Mouse (Mus musculus): Measurements from ENCODE around the gene Sephs2. TPM values are rescaled to one million over a fixed set of nuclear protein-coding genes. Genes with fewer than 3 reads are reported as not detected.
A peak's percentile ranks its signal among the peaks of the same experiment; 100 is the strongest.

The Sephs2 gene
- polyA plus RNA-seq, 1 experiment from 2014 or later = 59.4 TPM

DNA sequence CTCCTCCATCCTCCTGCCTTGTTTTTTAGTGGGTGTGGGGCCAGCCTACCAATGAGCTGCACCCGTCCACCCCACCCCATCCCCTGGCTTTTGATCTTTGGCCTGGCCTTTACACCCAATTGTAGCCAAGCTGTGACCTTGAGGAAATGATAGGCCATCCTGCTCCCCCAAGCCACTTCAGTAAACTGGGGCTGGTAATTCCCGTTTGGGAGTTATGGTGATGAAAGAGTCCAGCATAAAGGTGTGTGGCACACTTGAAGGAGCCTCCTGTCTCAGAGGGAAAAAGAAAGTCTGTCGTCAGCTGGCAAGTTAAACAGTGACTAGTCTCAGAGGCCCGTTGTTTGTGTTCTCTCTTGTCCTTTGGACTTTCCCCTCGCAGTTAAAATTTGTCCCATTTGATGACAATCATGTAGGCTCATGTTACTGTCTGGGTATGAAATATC lies 2.7 kb upstream of the Sephs2 start:
- Histone ChIP-seq H3K9me3 (replicated peaks; ENCODE audit: control insufficient read depth, low read length, poor library complexity, severe bottlenecking) (no peaks in the 10 kb centered on the region), H3K27ac (ENCODE audit: low read length) (no peak overlapping the region), H3K27me3 (ENCODE audit: control insufficient read depth, insufficient read depth, low read depth, low read length) (no peaks in the 10 kb centered on the region), H3K4me3 (ENCODE audit: low read depth, low read length) (no peak overlapping the region), H3K9ac (ENCODE audit: low read depth, low read length) (no peak overlapping the region), H3K4me1 (ENCODE audit: control insufficient read depth, insufficient read depth, low read length) (peaks cover 16% of the 10 kb centered on the region), H3K36me3 (ENCODE audit: control insufficient read depth, insufficient read depth, low read length) (no peaks in the 10 kb centered on the region), H3K4me2 (ENCODE audit: low read length) (no peak overlapping the region)
- 80% methylated on average over 5 of the region's 5 CpGs for WGBS
- no peak for ATAC-seq

DNA sequence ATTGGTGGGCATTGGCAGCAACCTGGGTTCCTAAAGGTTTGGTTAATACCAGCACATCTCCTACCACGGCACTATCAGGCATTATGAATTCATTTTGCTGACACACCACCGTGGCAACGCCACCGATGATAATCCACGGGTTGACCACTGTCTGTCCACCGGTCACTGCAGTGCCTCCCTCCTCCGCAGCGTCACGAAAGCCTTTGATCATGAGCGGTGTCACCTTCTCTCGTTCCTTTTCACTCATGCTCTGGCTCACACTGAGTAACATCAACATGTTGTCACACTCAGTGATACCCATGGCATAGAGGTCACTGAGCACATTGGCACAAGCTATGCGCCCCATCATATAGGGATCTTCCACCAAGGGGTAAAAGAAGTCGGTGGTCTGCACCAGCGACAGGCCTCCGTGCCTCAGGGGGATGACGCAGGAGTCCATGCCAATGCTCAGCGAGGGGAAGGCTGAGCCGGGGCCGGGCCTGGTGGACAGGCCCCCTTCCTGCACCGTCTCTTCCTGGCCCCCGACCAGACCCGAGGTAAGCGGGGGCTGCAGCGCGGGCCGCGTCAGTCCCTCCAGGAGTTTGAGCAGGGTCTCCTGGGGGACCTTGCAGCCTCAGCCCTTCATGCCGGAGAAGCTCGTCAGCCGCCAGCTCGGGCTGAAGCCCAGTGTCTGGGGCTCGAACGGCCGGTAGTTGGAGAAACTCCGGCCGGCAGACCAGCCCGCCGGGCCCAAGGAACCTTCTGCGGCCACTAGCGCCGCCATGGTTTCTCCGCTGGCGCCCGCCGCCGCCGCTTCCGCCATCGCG lies 534 bp downstream of the Sephs2 start:
- H3K4me1 ChIP-seq (ENCODE audit: control insufficient read depth, insufficient read depth, low read length) = peaks cover 18% of the 10 kb centered on the region
- peak overlapping the region; percentile 95 for H3K4me2 ChIP-seq (ENCODE audit: low read length)
- H3K27ac ChIP-seq (ENCODE audit: low read length) = peak overlapping the region; percentile 89
- 13% methylated on average over 50 of the region's 50 CpGs for WGBS
- peaks cover 7% of the 10 kb centered on the region for H3K36me3 ChIP-seq (ENCODE audit: control insufficient read depth, insufficient read depth, low read length)
- H3K9me3 ChIP-seq (replicated peaks; ENCODE audit: control insufficient read depth, low read length, poor library complexity, severe bottlenecking) = peaks cover 2% of the 10 kb centered on the region; the same call in 1 of the 2 replicates
- no peaks in the 10 kb centered on the region for H3K27me3 ChIP-seq (ENCODE audit: control insufficient read depth, insufficient read depth, low read depth, low read length)
- H3K9ac ChIP-seq (ENCODE audit: low read depth, low read length) = peak overlapping the region; percentile 86
- peak overlapping the region; percentile 73 for H3K4me3 ChIP-seq (ENCODE audit: low read depth, low read length)
- peak; percentile 73 for ATAC-seq

DNA sequence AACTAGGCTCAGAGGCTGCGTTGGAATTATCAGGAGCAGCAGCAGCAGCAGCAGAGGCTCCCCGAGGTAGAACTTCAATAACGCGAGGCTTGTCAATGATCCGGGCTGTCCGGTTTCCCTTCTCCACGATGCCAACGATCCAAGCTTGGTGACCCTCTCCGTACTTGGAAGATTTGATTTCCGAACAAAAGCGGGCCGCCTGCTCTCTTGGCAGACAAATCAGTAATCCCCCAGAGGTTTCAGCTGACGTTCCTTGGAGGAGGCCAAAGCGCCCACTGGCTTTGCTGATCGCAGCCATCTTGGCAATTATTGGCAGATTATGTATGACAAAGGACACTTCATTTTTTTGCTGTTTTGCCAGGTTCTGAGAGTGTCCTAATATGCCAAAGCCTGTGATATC lies 1.3 kb downstream of the Sephs2 start:
- Histone ChIP-seq H3K27ac (ENCODE audit: low read length) (no peak overlapping the region), H3K4me2 (ENCODE audit: low read length) (peak overlapping the region; percentile 95), H3K4me3 (ENCODE audit: low read depth, low read length) (no peak overlapping the region; the same call in 1 of the 2 replicates), H3K27me3 (ENCODE audit: control insufficient read depth, insufficient read depth, low read depth, low read length) (no peaks in the 10 kb centered on the region), H3K4me1 (ENCODE audit: control insufficient read depth, insufficient read depth, low read length) (peaks cover 18% of the 10 kb centered on the region), H3K9me3 (replicated peaks; ENCODE audit: control insufficient read depth, low read length, poor library complexity, severe bottlenecking) (peaks cover 5% of the 10 kb centered on the region; the same call in 1 of the 2 replicates), H3K9ac (ENCODE audit: low read depth, low read length) (no peak overlapping the region), H3K36me3 (ENCODE audit: control insufficient read depth, insufficient read depth, low read length) (peaks cover 10% of the 10 kb centered on the region)
- WGBS = 90% methylated on average over 15 of the region's 15 CpGs
- ATAC-seq = no peak

DNA sequence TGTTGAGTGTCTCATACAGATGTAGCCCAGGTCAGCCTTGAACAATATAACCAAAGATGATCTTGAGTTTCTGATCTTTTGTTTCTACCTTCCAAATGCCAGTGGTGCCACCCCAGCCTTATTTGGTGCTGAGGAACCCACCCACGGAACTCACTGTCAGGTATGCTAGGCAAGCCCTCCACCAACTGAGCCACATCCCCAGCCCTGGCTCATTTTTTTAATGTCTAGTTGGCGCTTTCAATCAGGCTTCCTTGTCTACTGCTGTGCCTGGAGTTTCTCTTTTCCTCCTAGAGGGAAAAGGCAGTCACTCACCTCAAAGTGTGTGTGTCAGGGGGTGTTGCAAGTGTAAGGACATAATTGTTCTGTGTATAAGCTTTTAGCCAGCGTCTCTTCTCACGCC lies 2.8 kb downstream of the Sephs2 start:
- Histone ChIP-seq H3K4me2 (ENCODE audit: low read length) (no peak overlapping the region), H3K4me1 (ENCODE audit: control insufficient read depth, insufficient read depth, low read length) (peaks cover 18% of the 10 kb centered on the region), H3K9me3 (replicated peaks; ENCODE audit: control insufficient read depth, low read length, poor library complexity, severe bottlenecking) (peaks cover 5% of the 10 kb centered on the region; the same call in 1 of the 2 replicates), H3K27ac (ENCODE audit: low read length) (no peak overlapping the region), H3K9ac (ENCODE audit: low read depth, low read length) (no peak overlapping the region), H3K27me3 (ENCODE audit: control insufficient read depth, insufficient read depth, low read depth, low read length) (no peaks in the 10 kb centered on the region), H3K4me3 (ENCODE audit: low read depth, low read length) (no peak overlapping the region), H3K36me3 (ENCODE audit: control insufficient read depth, insufficient read depth, low read length) (peaks cover 10% of the 10 kb centered on the region)
- ATAC-seq = no peak
- WGBS = 96% methylated on average over 4 of the region's 4 CpGs

DNA sequence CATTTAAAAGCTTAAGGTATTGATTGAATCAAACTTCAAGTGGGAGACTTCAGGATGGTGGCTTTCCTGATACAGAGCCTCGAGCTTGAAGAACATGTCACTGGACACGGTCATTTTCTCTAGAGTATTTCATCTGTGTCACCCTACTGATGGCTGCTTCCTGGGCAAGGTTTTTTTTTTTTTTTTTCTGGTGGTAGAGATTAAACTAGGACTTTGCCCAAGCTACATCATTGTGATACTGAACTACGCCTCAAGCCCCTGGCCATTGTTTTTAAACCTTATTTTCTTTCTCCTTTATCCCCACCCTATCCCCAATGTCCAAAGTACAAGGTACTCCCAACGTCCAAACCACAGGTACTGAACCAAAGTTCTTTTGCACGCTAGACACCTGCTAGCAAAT lies 3.2 kb downstream of the Sephs2 start:
- peaks cover 18% of the 10 kb centered on the region for H3K4me1 ChIP-seq (ENCODE audit: control insufficient read depth, insufficient read depth, low read length)
- peaks cover 5% of the 10 kb centered on the region; the same call in 1 of the 2 replicates for H3K9me3 ChIP-seq (replicated peaks; ENCODE audit: control insufficient read depth, low read length, poor library complexity, severe bottlenecking)
- H3K4me3 ChIP-seq (ENCODE audit: low read depth, low read length) = no peak overlapping the region
- H3K9ac ChIP-seq (ENCODE audit: low read depth, low read length) = no peak overlapping the region
- peaks cover 10% of the 10 kb centered on the region for H3K36me3 ChIP-seq (ENCODE audit: control insufficient read depth, insufficient read depth, low read length)
- no peaks in the 10 kb centered on the region for H3K27me3 ChIP-seq (ENCODE audit: control insufficient read depth, insufficient read depth, low read depth, low read length)
- H3K27ac ChIP-seq (ENCODE audit: low read length) = no peak overlapping the region
- no peak for ATAC-seq
- WGBS = 95% methylated on average over 5 of the region's 5 CpGs
- no peak overlapping the region for H3K4me2 ChIP-seq (ENCODE audit: low read length)

DNA sequence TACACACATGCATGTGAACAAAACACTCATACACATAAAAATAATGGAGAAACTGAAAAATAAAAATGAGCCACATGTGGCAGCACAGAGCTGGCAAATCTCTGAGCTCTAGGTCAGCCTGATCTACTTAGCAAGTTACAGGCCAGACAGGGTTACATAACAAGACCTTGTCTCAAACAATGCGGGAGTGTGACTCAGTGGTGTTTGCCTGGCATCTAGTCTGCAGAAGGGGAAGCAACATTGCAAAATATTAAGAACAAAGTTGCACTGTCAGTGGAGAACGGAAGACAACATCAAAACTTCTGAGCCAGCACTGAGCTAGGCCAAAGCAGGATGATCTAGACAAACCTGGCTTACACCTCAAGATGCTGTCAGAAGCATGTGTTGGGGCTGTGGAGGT lies 3.6 kb downstream of the Sephs2 start:
- ATAC-seq = no peak
- no peak overlapping the region for H3K27ac ChIP-seq (ENCODE audit: low read length)
- H3K9ac ChIP-seq (ENCODE audit: low read depth, low read length) = no peak overlapping the region
- peaks cover 18% of the 10 kb centered on the region for H3K4me1 ChIP-seq (ENCODE audit: control insufficient read depth, insufficient read depth, low read length)
- peaks cover 5% of the 10 kb centered on the region; the same call in 1 of the 2 replicates for H3K9me3 ChIP-seq (replicated peaks; ENCODE audit: control insufficient read depth, low read length, poor library complexity, severe bottlenecking)
- peaks cover 10% of the 10 kb centered on the region for H3K36me3 ChIP-seq (ENCODE audit: control insufficient read depth, insufficient read depth, low read length)
- WGBS = 86% methylated on average over 2 of the region's 2 CpGs
- H3K4me2 ChIP-seq (ENCODE audit: low read length) = no peak overlapping the region
- H3K4me3 ChIP-seq (ENCODE audit: low read depth, low read length) = no peak overlapping the region
- H3K27me3 ChIP-seq (ENCODE audit: control insufficient read depth, insufficient read depth, low read depth, low read length) = no peaks in the 10 kb centered on the region

DNA sequence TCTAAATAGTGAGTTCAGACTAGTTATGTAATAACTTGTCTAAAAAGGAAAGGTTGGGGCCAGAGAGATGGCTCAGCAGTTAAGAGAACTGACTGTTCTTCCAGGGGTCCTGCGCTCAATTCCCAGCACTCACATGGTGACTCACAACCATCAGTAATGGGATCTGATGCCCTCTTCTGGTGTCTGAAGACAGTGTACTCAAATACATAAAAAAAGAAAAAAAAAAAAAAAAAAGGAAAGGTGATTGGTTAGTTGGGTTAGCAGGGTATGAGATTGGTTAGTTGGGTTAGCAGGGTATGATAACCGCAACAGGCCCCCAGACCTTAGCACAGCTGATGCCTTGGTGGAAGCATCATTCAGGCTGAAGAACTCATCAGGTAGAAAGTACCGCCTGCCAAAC lies 10.3 kb downstream of the Sephs2 start:
- H3K9me3 ChIP-seq (replicated peaks; ENCODE audit: control insufficient read depth, low read length, poor library complexity, severe bottlenecking) = peaks cover 4% of the 10 kb centered on the region; the same call in 1 of the 2 replicates
- no peak overlapping the region for H3K9ac ChIP-seq (ENCODE audit: low read depth, low read length)
- H3K27me3 ChIP-seq (ENCODE audit: control insufficient read depth, insufficient read depth, low read depth, low read length) = no peaks in the 10 kb centered on the region
- H3K27ac ChIP-seq (ENCODE audit: low read length) = no peak overlapping the region
- H3K4me2 ChIP-seq (ENCODE audit: low read length) = no peak overlapping the region
- 96% methylated on average over 3 of the region's 3 CpGs for WGBS
- no peak for ATAC-seq
- 0 out of 2 replicates have a peak, but pooled peaks cover 5% of the 10 kb centered on the region for H3K36me3 ChIP-seq (ENCODE audit: control insufficient read depth, insufficient read depth, low read length)
- H3K4me1 ChIP-seq (ENCODE audit: control insufficient read depth, insufficient read depth, low read length) = peaks cover 11% of the 10 kb centered on the region
- no peak overlapping the region for H3K4me3 ChIP-seq (ENCODE audit: low read depth, low read length)

DNA sequence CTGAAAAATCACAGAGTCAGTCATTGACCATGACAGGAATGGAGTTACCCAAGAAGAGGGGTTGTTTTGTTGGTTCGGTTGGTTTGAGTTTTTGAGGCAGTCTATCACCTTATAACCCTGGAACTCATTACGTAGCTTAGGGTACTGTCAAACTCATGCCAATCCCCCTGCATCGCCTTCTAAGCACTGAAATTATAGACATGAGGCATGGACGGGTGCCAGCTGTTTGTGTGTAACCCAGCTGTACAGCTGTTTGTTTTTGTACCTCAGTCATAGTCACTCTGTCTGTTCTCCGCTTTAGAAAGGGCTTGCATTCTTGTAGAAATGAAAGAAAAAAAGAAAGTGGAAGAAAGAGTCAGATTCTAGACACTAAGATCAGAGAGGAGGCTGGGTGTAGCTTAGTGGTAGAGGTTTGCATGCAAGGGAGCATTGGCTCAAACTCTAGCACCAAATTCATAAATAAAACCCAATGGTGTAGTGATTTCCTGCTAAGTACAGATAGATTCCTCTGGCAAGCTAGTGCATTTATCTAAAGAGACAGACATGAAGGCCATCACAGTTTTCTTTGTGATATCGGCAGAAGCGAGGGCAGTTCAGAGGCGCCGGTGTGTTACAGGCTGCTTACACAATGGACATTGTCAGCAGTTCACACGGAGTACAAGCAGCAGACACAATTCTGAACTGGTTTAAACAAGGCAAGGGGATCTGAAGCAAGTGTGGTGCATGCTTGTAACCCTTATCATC lies 11.5 kb downstream of the Sephs2 start:
- Histone ChIP-seq H3K27me3 (ENCODE audit: control insufficient read depth, insufficient read depth, low read depth, low read length) (no peaks in the 10 kb centered on the region), H3K9ac (ENCODE audit: low read depth, low read length) (no peak overlapping the region), H3K4me2 (ENCODE audit: low read length) (no peak overlapping the region), H3K4me3 (ENCODE audit: low read depth, low read length) (no peak overlapping the region), H3K4me1 (ENCODE audit: control insufficient read depth, insufficient read depth, low read length) (peaks cover 11% of the 10 kb centered on the region), H3K36me3 (ENCODE audit: control insufficient read depth, insufficient read depth, low read length) (no peaks in the 10 kb centered on the region), H3K9me3 (replicated peaks; ENCODE audit: control insufficient read depth, low read length, poor library complexity, severe bottlenecking) (no peaks in the 10 kb centered on the region), H3K27ac (ENCODE audit: low read length) (no peak overlapping the region)
- ATAC-seq = no peak
- WGBS = 86% methylated on average over 10 of the region's 10 CpGs
